Mouse (Mus musculus) mesoderm, embryonic 11.5 days (tissue): ENCODE measurements at regions not wholly inside any gene's neighbourhood (a gene's known extent, or its start where the extent isn't known, plus 50 kb on each side); places are given as distances from the start of the nearest gene placed in this dataset.

Source experiments
- DNase-seq: peaks from one replicate; pipeline ENCODE4 v3.0.0-alpha.2; 2012; ENCODE audit warnings: low read depth, low spot score

GRCm38 (mm10) chr7:135986021-135986420 is 269.9 kb upstream of the Mki67 start:
- no peak for DNase-seq

- no peak for DNase-seq
These were observed 274.2 kb upstream of the Mki67 start for GRCm38 (mm10) chr7:135990321-135990720.

GRCm38 (mm10) chr7:135996896-135997295 is 280.7 kb upstream of the Mki67 start:
- DNase-seq, result no peak

- no peak for DNase-seq
These were observed 281.5 kb upstream of the Mki67 start for GRCm38 (mm10) chr7:135997640-135998039.

- peak; percentile 58 for DNase-seq
These were observed 286.2 kb upstream of the Mki67 start for GRCm38 (mm10) chr7:136002382-136002781.

GRCm38 (mm10) chr7:136003291-136003690 is 287.1 kb upstream of the Mki67 start:
- no peak for DNase-seq

- peak; percentile 34 for DNase-seq
These were observed 291.8 kb upstream of the Mki67 start for GRCm38 (mm10) chr7:136007796-136008455.

GRCm38 (mm10) chr7:136008486-136008885 is 292.3 kb upstream of the Mki67 start:
- no peak for DNase-seq

GRCm38 (mm10) chr7:136010013-136010412 is 293.9 kb upstream of the Mki67 start:
- peak; percentile 52 for DNase-seq

GRCm38 (mm10) chr7:136014706-136015105 is 298.5 kb upstream of the Mki67 start:
- DNase-seq, result no peak

- DNase-seq, result no peak
These were observed 300.8 kb upstream of the Mki67 start for GRCm38 (mm10) chr7:136016918-136017317.

GRCm38 (mm10) chr7:136020577-136020976 is 304.4 kb upstream of the Mki67 start:
- no peak for DNase-seq

GRCm38 (mm10) chr7:136021071-136021470 is 304.9 kb upstream of the Mki67 start:
- no peak for DNase-seq

GRCm38 (mm10) chr7:136022781-136023448 is 306.8 kb upstream of the Mki67 start:
- DNase-seq, result no peak

- DNase-seq, result no peak
These were observed 310.3 kb upstream of the Mki67 start for GRCm38 (mm10) chr7:136026451-136026850.

GRCm38 (mm10) chr7:136032026-136032425 is 315.9 kb upstream of the Mki67 start:
- DNase-seq, result no peak

GRCm38 (mm10) chr7:136033536-136033935 is 317.4 kb upstream of the Mki67 start:
- no peak for DNase-seq

GRCm38 (mm10) chr7:136035735-136036134 is 319.6 kb upstream of the Mki67 start:
- no peak for DNase-seq

- no peak for DNase-seq
These were observed 321.9 kb upstream of the Mki67 start for GRCm38 (mm10) chr7:136038072-136038471.

- no peak for DNase-seq
These were observed 322.7 kb upstream of the Mki67 start for GRCm38 (mm10) chr7:136038906-136039305.

GRCm38 (mm10) chr7:136041921-136042320 is 325.8 kb upstream of the Mki67 start:
- DNase-seq, result no peak

- peak; percentile 53 for DNase-seq
These were observed 330.6 kb upstream of the Mki67 start for GRCm38 (mm10) chr7:136046645-136047363.
